Comparison of ENCODE assay signal across 8 mouse cellular contexts in genomic region chr4:124752281-124753199, GRCm38 (mm10). TPM values are rescaled to one million over a fixed set of nuclear protein-coding genes. Genes with fewer than 3 reads are reported as not detected.
DNase-seq lines count a peak whose midpoint lies in the region; ATAC-seq lines count a peak whose summit lies in the region.

No protein-coding gene starts in this region.

- no peaks in the 10 kb centered on the region for H3K36me3 ChIP-seq in forebrain, embryonic 12.5 days (replicated peaks)

- H3K27me3 ChIP-seq in forebrain, embryonic 12.5 days, result peaks cover 10% of the 10 kb centered on the region

- peak; percentile 84 for DNase-seq in CD4-positive helper T cell, adult 2 months (ENCODE audit: low read depth, low spot score)
- peak; percentile 43 for DNase-seq in MN1 (ENCODE audit: low spot score)
- peak; percentile 54 to 57 for DNase-seq in kidney, postnatal 36 days
- DNase-seq in thymus, postnatal 10 days (ENCODE audit: low spot score in 2 of 2), result peak; percentile 42 to 49
- no peak for DNase-seq in left cerebral cortex, adult 8-10 months (ENCODE audit: low spot score in 2 of 2)
- DNase-seq in cerebellum, adult 11-12 months, result no peak

- H3K4me2 ChIP-seq in forebrain, embryonic 12.5 days, result peak overlapping the region; percentile 97

- no peak for ATAC-seq in forebrain, embryonic 12.5 days (ENCODE audit: low FRiP score)
- peak; percentile 75 for ATAC-seq in megakaryocyte-erythroid progenitor cell, adult 5-6 weeks (replicated peaks; ENCODE audit: low FRiP score, low TSS enrichment, poor library complexity, severe bottlenecking)

- peak overlapping the region; percentile 82 for H3K4me3 ChIP-seq in forebrain, embryonic 12.5 days (replicated peaks)

- no peak overlapping the region for H3K27ac ChIP-seq in forebrain, embryonic 12.5 days

- 18% methylated on average over 15 of the region's 15 CpGs for WGBS in forebrain, embryonic 12.5 days

- H3K9me3 ChIP-seq in forebrain, embryonic 12.5 days, result no peaks in the 10 kb centered on the region

- H3K4me1 ChIP-seq in forebrain, embryonic 12.5 days, result peaks cover 18% of the 10 kb centered on the region

- peak overlapping the region; percentile 76 for H3K9ac ChIP-seq in forebrain, embryonic 12.5 days

RNA-seq across cellular contexts. Expression of gene Inpp5b, which starts 10.9 kb away (rescaled TPM):
- 23.8 and 31.9 TPM in 2 replicates for polyA plus RNA-seq in forebrain, embryonic 12.5 days (2016; fragmentation: Nextera tagmentation; extraction: Ambion mirVana)
- 77.5 and 89.7 TPM in 2 replicates for total RNA-seq in megakaryocyte-erythroid progenitor cell, adult 5-6 weeks (2014; fragmentation: Nextera tagmentation)
- 43.6 and 56.5 TPM in 2 replicates for total RNA-seq in megakaryocyte-erythroid progenitor cell, adult 5-6 weeks (2017)
- 10 to 100 TPM; 37.0 to 47.9 (median 44.4) TPM for total RNA-seq in left cerebral cortex, adult 8-10 months (2022)

RNA-seq across cellular contexts. Expression of gene Sf3a3, which starts 38.0 kb away (rescaled TPM):
- 203 and 204 TPM in 2 replicates for polyA plus RNA-seq in forebrain, embryonic 12.5 days (2016; fragmentation: Nextera tagmentation; extraction: Ambion mirVana)
- total RNA-seq in megakaryocyte-erythroid progenitor cell, adult 5-6 weeks (2014; fragmentation: Nextera tagmentation), result 99.2 and 101 TPM in 2 replicates
- total RNA-seq in megakaryocyte-erythroid progenitor cell, adult 5-6 weeks (2017), result 208 and 222 TPM in 2 replicates
- 10 to 100 TPM; 32.4 to 39.9 (median 35.4) TPM for total RNA-seq in left cerebral cortex, adult 8-10 months (2022)

RNA-seq across cellular contexts. Expression of gene Mtf1, which starts 49.4 kb away (rescaled TPM):
- polyA plus RNA-seq in forebrain, embryonic 12.5 days (2016; fragmentation: Nextera tagmentation; extraction: Ambion mirVana), result 13.6 and 17.4 TPM in 2 replicates
- 38.3 and 50.7 TPM in 2 replicates for total RNA-seq in megakaryocyte-erythroid progenitor cell, adult 5-6 weeks (2014; fragmentation: Nextera tagmentation)
- 35.2 and 44.4 TPM in 2 replicates for total RNA-seq in megakaryocyte-erythroid progenitor cell, adult 5-6 weeks (2017)
- 10 to 100 TPM; 22.0 to 29.3 (median 25.0) TPM for total RNA-seq in left cerebral cortex, adult 8-10 months (2022)

RNA-seq across cellular contexts. Expression of gene Fhl3, which starts 52.0 kb away (rescaled TPM):
- 2.2 TPM in 2 replicates for polyA plus RNA-seq in forebrain, embryonic 12.5 days (2016; fragmentation: Nextera tagmentation; extraction: Ambion mirVana)
- total RNA-seq in megakaryocyte-erythroid progenitor cell, adult 5-6 weeks (2014; fragmentation: Nextera tagmentation), result 3.3 and 5.3 TPM in 2 replicates
- 0.42 and 4.1 TPM in 2 replicates for total RNA-seq in megakaryocyte-erythroid progenitor cell, adult 5-6 weeks (2017)
- total RNA-seq in left cerebral cortex, adult 8-10 months (2022), result 1 to 10 TPM; 1.4 to 3.1 (median 1.7) TPM

RNA-seq across cellular contexts. Expression of gene Utp11, which starts 59.1 kb away (rescaled TPM):
- 63.8 and 64.0 TPM in 2 replicates for polyA plus RNA-seq in forebrain, embryonic 12.5 days (2016; fragmentation: Nextera tagmentation; extraction: Ambion mirVana)
- total RNA-seq in megakaryocyte-erythroid progenitor cell, adult 5-6 weeks (2014; fragmentation: Nextera tagmentation), result 54.9 and 55.0 TPM in 2 replicates
- 101 and 103 TPM in 2 replicates for total RNA-seq in megakaryocyte-erythroid progenitor cell, adult 5-6 weeks (2017)
- total RNA-seq in left cerebral cortex, adult 8-10 months (2022), result 10 to 100 TPM; 13.2 to 16.9 (median 16.3) TPM

Comparison
In these comparisons a context has a peak if more than half of its experiments do, and no peak if none do; other contexts are left out.
1. DNase-seq: peak in CD4-positive helper T cell, adult 2 months (single experiment), MN1 (single experiment), kidney, postnatal 36 days (2 of 2) and thymus, postnatal 10 days (2 of 2); none in left cerebral cortex, adult 8-10 months (0 of 2) and cerebellum, adult 11-12 months (single experiment).